Mouse (Mus musculus) lung, adult 2 months (tissue): ENCODE data around the gene Chrna10.

Source experiments
- CTCF ChIP-seq: fragments of 200-500 bp; IDR thresholded peaks from 2 replicates; pipeline ENCODE4 v1.5.1; 2011; ENCODE audit warnings: mild to moderate bottlenecking, low read length, control low read depth; ENCODE audit not compliant: insufficient read depth
- POLR2A ChIP-seq: fragments of 200-500 bp; IDR thresholded peaks from 2 replicates; pipeline ENCODE4 v1.6.1; 2011; ENCODE audit warnings: low read depth, mild to moderate bottlenecking, control low read depth, low read length, borderline replicate concordance; ENCODE audit errors: extremely low read depth

- no peak for TF ChIP-seq POLR2A
- TF ChIP-seq CTCF: no peak
Measured at GRCm38 (mm10) chr7:102062203-102062602, 54.4 kb downstream of the Chrna10 start.
